Mouse (Mus musculus): Measurements from ENCODE around the gene Fam45a.

The Fam45a gene

DNA sequence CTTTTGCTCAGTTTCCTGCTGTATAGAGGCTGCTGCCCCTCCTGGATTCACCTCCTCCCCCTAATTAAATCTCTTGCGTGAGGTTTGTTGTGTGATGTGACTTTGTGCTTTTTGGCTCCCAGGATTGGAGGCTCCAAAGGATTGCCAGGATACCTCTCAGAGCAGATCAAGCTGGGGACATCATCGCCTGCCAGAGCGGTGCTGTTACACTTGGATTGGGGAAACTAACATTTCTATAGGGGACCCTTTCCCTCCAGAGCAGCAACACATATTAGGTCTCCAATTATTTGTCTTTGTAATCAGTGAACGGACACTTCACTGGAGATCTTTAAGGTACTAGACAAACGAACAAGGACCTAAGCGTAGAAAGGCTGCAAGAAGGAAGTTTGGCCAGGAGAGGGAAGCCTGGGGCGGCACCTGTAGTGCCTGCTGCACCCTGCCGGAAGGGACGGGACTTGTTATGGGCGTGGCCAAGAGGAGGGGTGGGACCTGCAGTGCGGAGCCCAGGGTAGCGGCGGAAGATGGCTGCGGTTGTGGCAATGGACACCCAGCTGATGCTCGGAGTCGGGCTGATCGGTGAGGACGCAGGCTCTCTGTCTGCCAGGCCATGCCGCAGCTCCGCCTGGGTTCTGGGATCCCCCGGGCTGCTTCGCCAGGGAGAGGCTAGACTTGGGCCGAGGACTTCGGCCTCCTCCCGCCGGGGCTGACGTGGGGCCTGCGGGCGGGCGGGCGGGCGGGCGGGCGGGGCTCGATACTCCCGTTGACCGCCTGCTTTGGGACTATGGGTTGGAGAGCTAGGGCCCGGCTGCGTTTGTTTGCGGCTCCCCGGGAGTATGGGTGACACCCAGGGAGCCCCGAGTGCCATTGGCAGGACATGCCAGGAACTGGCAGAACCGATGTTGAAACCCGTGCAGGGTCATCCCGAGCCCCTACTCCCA lies at the start of gene Fam45a:
TSS of gene Fam45a (plus strand) at position 488 of the 938 bp plus-strand sequence.
- DNase-seq (ENCODE audit: low spot score in 2 of 2): peak; percentile 92 to 93

DNA sequence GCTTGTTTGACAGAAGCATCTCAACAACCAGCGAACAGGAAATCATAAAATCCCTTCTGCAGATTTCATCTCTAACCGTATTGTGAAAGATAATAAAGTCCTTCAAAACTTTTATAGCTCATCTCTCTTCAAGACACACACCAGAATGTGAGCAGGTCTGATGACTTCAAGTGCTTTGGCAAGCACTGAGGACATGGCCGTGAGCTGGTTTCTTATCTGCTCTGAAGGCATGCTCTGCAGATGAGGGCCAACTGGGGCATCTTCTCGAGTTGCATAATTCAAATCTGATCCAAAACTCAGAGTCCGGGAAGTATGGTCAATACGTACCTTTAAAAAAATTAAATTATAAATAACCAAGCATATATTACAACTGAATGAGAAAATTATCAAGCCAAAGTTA lies 38.0 kb upstream of the Fam45a start:
- DNase-seq (ENCODE audit: low spot score in 2 of 2): no peak

DNA sequence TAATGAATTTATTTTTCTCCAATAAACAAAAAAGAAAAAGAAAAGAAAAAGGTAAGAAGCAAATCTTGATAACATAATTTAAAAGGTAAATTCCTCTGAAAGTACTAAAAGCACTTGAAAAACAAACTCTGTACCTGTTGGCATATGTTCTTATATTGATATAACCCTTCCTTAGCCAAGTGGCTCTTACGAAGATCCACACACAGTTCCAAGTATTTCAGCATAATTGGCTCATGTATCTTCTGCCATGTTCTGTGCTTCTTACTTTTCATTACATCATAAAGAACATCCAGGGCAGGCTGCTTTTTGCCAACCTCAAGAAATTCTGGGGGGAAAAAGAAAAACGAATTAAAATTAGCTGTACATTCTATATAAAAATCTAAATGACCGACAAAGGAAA lies 29.4 kb upstream of the Fam45a start:
- no peak for DNase-seq (ENCODE audit: low spot score in 2 of 2)

- no peak for DNase-seq (ENCODE audit: low spot score in 2 of 2)
Observed at GRCm38 (mm10) chr19:60784712-60785111, 26.7 kb upstream of the Fam45a start.

GRCm38 (mm10) chr19:60787465-60788150 lies 23.8 kb upstream of the Fam45a start:
- no peak for DNase-seq (ENCODE audit: low spot score in 2 of 2)

DNA sequence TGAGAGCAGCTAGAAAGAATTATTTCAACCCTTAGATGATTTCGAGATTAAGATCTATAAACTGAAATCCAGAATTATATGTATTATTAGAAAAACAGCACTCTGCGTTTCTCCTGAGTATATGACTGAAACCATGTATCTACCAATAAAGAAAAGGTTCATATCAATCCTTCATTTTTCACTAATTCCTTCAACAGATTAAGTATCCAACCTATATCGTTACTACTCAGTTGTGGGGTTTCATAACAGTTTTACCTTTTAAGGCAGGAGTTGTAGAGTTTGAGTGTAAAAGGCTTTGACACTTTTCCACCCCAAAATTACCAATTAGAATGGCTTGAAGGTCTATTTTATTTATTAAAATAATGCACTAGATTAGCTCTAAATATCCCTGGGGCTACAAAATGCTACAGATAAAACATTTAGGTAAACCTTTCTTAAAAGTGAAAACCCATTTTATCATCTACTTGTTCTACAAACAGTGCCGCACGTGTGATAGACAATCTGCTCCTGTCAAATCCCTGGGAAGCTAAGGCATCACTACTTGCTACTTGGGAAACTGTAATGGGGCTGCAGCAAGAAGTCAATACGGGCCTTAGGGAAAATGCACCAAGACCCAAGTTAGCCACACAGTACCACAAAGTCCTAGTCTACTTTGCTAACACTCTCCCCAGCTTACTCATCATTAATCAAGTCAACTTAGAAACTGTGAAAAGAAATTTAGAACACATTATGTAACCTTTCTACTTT lies 23.0 kb upstream of the Fam45a start:
- DNase-seq (ENCODE audit: low spot score in 2 of 2): no peak

DNA sequence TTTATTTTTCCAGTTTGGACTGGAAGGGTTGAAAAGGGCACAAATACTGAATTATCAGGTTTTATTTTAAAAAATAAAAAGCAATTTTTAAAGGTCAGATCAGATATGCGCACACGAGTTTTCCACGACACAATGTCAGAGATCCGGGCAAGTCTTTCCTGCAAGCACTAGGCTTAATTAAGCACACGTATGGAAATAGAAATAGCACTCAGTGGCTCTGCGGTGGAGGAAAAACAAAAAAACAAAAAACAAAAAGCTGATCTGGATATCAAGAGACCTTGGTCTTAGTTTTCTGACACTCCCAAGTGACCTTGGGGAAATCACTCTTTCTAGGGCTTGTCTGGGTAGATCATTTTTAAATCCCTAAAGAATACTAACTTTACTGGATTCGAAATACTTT lies 21.9 kb upstream of the Fam45a start:
- no peak for DNase-seq (ENCODE audit: low spot score in 2 of 2)

- DNase-seq (ENCODE audit: low spot score in 2 of 2): peak; percentile 40 to 48
Observed at GRCm38 (mm10) chr19:60789919-60790506, 21.4 kb upstream of the Fam45a start.

- peak; percentile 94 to 95 for DNase-seq (ENCODE audit: low spot score in 2 of 2)
Observed at GRCm38 (mm10) chr19:60790551-60791161, 20.7 kb upstream of the Fam45a start, which contains the start of gene Eif3a. Gene Eif3a (minus strand): TSS chr19:60790658.

- DNase-seq (ENCODE audit: low spot score in 2 of 2): no peak
Observed at GRCm38 (mm10) chr19:60791164-60791563, 20.2 kb upstream of the Fam45a start.

GRCm38 (mm10) chr19:60793170-60793707 lies 18.1 kb upstream of the Fam45a start:
- DNase-seq (ENCODE audit: low spot score in 2 of 2): no peak

GRCm38 (mm10) chr19:60795244-60795643 lies 16.1 kb upstream of the Fam45a start:
- no peak for DNase-seq (ENCODE audit: low spot score in 2 of 2)

DNA sequence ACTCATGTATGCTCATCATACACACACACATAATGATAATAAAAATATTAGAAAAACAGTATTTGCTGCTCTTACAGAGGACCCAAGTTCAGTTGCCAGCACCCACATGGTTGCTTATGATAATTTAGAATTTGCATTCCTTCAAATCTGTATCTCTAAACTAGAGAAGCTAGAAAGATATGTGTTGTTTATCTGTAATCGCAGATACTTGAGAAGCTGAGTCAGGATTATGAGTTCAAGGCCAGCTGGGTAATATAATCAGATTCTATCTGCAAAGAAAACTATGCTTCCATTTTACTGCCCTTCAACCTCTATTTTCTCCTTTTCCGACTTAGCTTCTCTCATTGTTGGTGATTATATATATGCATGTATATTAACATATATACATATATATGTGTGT lies 14.0 kb upstream of the Fam45a start:
- DNase-seq (ENCODE audit: low spot score in 2 of 2): no peak

DNA sequence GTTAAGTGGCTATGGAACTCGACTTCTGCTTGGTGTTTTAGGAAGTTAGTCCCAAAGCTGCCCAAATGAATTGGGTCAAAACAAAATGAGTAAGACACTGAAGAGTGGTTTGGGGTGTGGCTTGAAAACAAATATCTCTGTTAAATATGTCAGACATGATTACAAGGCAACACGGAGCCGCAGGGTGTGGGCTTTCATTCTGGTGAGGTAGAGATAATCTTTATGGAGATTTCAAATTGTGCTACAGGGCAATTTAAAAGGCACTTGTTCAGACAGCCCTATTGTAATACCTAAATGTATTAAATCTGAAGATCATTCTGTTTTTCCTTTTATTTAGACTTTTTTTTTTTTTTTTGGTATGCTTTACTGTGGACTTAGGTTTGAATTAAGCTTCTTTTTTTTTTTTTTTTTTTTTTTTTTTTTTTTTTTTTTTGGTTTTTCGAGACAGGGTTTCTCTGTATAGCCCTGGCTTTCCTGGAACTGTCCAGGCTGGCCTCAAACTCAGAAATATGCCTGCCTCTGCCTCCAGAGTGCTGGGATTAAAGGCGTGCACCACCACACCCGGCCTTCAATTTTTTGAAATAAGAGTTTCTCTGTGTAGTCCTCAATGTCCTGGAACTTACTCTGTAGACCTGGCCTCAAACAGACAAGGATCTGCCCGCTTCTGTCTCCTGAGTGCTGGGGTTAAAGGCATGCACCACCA lies 11.4 kb upstream of the Fam45a start:
- no peak for DNase-seq (ENCODE audit: low spot score in 2 of 2)

DNA sequence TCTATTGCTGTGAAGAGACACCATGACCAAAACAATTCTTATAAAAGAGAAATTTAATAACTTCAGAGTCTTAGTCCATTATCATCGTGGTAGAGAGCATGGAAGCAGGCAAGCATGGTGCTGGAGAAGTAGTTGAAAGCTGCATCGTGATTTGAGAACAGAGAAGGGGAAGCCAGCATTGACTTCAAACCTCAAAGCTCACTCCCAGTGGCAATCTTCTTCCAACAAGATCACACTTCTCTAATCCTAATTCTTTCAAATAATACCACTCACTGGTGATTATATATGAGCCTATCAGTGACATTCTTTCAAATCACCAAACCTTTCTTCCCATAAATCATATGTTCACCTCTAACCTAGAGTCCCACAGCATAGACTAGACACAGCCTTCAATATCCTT lies 6.5 kb upstream of the Fam45a start:
- DNase-seq (ENCODE audit: low spot score in 2 of 2): no peak

GRCm38 (mm10) chr19:60809927-60810326 lies 1.5 kb upstream of the Fam45a start:
- DNase-seq (ENCODE audit: low spot score in 2 of 2): no peak

- no peak for DNase-seq (ENCODE audit: low spot score in 2 of 2)
Observed at GRCm38 (mm10) chr19:60812036-60812389, 628 bp downstream of the Fam45a start.

GRCm38 (mm10) chr19:60813133-60813532 lies 1.7 kb downstream of the Fam45a start:
- no peak for DNase-seq (ENCODE audit: low spot score in 2 of 2)

- DNase-seq (ENCODE audit: low spot score in 2 of 2): peak in 1 of 2 experiments; percentile 8
Observed at GRCm38 (mm10) chr19:60818677-60819076, 7.3 kb downstream of the Fam45a start.

DNA sequence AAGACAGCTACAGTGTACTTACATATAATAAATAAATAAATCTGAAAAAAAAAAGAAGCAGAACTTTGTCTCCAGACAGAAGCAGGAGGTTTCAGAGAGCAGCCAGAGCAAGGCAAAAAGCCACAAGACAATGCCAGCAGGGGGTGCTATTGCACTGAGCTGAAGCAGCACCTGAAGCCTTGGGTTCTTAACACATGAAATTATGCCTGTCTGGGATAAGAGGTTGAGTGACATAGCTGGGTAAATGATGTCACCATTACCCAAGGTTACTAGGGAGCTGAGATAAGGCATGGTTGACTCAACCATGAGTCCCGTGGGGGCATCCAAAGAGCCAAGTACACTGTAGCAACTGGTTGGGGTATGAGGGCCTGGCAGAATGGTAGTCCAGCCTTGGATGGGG lies 26.4 kb downstream of the Fam45a start:
- peak; percentile 7 to 49 for DNase-seq (ENCODE audit: low spot score in 2 of 2)

All from heart, adult 9 months (tissue).